Mouse (Mus musculus): ENCODE results near the gene Gle1.
A peak's percentile ranks its signal among the peaks of the same experiment; 100 is the strongest.
"Not testable (repeated sequence)": the region's sequence is repeated elsewhere in the genome, so short reads cannot be mapped to it uniquely, and the experiment has no call there.

The Gle1 gene

DNA sequence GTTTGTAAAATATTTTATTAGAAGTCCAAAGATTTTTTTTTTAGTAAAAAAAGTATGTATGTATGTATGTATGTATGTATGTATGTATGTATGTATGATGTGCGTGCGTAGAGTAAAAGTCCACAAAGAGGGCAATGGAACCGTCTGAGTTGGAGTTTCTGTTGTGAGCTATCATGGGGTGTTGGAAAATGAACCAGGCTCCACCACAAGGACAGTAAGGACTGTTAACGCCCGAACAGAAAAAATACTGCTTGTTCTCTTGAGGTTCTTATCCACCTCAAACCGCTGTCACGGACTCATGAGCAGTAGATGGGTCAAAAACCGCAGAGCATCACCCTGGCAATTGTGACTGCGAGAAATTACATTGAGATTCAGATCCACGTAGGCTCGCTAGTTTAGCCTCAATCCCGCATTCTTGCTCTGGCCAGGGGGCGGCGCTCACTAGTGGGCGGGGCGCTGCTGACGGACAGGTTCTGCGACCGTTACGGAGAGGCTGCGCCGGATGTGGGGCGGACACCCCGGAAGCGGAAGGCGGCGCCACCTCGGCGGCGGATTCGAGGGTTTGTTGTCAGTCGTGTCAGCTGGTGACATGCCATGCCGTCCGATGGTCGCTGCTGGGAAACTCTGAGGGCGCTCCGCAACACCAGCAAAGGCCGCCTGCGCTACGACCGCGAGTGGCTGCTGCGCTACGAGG is at the start of gene Gle1:
Gle1 (plus strand) TSS at position 521 of the 694 bp plus-strand sequence.
- DNase-seq (ENCODE audit: low read depth): peak; percentile 97

DNA sequence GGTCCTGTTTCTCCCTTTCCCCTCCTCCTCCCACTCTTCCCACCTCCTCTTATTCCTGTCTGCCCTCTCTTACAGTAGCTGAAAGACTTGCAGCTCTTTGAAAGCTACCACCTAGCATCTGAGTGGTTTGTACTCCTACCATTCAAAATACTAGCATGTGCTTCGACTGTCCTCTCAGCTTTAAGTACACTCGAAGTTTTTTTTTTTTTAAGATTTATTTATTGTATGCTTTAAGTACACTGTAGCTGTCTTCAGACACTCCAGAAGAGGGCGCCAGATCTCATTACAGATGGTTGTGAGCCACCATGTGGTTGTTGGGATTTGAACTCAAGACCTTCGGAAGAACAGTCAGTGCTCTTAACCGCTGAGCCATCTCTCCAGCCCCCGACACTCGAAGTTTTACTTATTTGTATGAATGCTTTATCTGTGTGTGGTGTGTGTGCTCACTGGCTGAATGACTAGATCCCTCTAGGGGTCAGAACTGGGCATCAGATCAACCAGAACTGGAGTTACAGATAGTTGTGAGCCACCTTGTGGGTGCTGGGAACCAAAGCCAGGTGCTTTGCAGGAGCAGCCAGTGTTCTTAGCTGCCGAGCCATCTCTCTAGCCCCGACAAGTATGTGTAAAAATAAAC is 48.5 kb upstream of the Gle1 start:
- DNase-seq (ENCODE audit: low read depth): not testable (repeated sequence)

DNA sequence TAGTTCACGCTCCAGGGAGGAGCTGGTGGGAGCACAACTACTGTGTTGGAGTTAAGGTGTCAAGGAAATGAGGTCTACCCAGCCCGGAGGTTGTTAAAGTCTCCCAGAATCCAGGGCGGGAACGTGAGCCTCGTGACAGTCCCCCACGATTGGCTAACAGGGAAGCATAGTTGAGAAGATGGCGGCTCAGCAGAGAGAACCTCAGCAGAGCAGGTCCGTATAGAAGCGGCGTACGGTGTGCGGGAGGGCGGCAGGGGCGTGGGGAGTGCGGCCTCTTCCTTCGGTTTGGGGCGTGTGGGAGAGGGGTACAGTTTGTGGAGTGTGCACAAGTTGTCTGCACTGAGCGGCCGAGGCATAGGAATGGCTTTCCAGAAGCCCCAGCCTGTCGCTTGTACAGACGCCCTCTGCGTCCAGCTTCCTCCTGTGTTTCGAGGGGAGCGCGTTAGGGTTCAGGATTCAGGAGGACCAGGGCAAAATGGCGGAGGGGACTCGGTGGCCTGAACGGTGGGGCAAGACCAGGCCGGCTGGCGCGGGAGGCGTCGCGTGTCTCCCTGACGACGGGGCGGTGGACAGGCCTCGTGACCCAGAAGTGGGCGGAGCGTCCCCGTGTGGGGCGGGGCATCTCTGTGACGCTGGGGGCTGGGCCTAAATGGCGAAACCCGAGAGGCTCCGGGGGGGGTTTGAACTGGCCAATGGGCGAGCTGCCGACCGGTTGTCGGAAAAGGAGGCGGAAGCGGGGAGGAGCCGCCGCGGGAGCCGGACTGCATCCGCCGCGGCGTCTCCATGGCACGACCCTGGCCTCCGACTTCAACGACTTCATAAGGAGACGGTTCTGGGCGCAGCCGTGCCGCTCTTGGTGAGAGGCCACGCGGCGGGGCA is 45.9 kb upstream of the Gle1 start, which contains the start of gene Odf2:
Odf2 (plus strand) TSS at position 156 of the 879 bp plus-strand sequence.
- peak; percentile 99 for DNase-seq (ENCODE audit: low read depth)

DNA sequence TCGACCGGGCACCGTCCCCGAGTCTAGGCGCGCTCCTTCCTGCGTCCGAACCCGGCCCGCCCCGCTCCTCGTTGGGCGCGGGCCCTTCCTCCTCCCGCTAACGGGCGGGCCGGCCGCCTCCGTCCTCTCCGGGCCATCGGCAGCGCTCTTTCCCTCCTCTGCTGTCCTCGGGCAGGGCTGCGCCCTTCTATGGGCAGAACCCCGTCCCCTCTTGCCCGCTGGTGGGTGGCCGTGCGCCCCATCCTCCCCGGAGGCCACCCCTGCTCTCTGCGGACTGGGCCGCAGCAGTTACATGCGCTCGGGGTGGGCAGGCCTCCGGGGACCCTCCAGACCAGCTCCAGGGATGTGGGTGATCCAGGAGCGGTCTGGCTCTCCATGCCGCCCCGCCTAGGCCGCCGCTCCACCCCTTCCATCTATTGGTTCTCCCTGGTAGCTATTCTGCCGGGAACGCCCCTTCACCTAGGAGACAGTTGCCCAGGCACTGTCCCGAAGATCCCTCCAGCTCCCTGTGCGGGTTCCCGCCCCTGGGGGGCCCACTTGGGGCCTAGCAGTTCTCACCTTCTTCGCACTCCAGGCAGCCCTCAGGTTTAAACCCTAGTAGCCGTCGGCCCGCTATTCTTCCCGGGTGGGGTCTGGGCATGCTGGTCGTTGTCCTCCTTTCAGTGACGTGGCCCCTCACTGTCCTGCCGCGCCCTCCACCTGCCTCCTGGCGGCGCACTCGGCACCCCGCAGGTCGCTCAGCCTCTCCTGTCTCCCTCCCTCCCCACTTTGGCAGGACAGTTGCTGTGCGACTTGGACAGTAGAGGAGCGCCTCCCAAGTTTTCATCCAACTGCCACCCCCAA is 45.0 kb upstream of the Gle1 start:
- DNase-seq (ENCODE audit: low read depth): peak; percentile 92

DNA sequence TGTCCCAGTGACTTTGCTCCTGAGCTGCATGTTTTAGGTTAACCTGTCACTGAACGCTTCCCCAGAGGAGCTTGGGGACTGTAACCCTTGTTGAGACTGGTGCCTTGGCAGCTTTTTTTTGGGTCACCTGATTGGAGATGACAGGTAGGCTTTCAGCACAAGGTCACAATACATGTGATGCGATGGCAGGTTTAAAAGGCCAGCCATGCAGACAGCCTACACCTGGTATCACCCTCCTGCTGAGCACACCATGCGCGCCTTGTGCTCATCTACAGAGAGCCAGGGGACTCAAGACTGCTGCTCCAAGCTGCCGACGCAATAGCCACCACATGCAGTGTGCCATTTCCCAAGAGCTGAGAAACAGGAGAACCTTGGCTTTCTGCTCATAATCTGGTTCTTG is 43.5 kb upstream of the Gle1 start:
- DNase-seq (ENCODE audit: low read depth): no peak

DNA sequence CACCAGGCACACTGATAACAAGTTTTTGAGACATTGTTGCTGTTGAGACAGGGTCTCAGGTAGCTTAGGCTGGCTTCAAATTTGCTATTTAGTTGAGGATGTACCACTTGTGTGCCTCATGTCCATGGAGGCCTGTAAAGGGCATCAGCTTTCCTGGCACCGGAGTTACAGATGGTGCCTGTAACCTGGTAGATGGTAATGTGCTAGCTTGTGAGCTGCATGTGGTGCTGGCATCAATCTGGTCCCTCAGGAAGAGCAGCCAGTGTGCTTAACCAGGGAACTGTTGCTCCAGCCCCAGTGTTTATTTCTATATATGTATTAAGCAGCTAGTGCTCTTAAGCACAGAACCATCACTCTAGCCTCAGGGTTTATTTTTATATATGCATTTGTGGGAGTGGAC is 39.2 kb upstream of the Gle1 start:
- no peak for DNase-seq (ENCODE audit: low read depth)

DNA sequence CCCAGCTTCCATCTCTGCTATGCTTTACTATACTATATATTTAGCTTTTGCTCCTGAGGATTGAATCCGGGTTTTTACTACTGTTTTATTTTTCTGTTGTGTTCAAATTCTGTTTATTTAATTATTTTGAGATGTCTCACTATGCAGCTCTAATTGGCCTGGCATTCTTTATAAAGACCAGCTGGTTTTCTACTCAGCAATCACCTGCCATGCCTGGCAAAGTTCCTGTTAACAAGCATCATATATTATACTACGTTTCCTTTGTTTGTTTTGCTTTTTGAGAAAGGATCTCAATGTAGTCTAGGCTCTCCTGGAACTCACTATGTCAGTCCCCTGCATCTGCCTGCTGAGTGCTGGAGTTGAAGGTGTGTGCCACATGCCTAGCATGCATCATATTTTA is 37.9 kb upstream of the Gle1 start:
- DNase-seq (ENCODE audit: low read depth): no peak

DNA sequence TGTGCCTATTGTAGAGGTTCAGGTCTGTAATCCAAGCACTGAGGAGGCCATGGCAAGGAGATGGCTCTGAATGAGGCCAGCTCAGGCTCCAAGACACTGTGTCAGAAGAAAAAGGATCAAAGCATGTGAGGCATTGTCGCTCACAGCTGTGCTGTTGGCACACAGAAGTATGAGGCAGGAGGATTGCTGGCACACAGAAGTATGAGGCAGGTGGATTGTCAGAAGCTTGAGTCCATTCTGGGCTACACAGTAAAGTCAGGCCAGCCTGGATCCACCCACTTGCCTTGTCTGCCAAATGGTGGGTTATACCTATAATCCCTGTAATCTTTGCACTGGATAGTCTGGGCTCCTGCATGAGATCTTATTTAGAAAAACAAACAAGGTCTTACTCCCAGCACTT is 37.1 kb upstream of the Gle1 start:
- no peak for DNase-seq (ENCODE audit: low read depth)

DNA sequence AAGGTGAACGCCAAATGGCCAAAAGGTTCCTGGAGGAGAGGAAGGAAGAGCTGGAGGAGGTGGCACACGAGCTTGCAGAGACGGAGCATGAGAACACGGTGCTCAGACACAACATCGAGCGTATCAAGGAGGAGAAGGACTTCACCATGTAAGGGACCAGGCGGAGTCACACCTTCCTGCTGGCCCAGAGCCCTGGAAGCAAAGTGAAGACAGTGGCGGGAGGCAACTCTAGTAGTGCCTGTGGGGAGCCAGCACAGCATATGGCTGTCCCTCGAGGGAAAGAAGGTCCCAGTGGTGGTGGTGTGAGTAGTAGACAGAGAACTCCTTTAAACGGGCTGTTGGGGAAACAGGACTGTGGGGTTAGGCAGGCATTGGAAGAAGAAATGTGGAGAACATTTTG is 33.0 kb upstream of the Gle1 start:
- no peak for DNase-seq (ENCODE audit: low read depth)

DNA sequence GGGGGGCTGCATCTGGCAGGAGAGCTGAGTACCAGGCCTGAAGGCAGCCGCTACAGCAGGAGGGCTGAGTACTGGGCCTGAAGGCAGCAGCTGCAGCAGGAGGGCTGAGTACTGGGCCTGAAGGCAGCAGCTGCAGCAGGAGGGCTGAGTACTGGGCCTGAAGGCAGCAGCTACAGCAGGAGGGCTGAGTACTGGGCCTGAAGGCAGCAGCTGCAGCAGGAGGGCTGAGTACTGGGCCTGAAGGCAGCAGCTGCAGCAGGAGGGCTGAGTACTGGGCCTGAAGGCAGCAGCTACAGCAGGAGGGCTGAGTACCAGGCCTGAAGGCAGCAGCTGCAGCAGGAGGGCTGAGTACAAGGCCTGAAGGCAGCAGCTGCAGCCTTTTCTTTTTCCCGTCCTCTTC is 27.1 kb upstream of the Gle1 start:
- not testable (repeated sequence) for DNase-seq (ENCODE audit: low read depth)

DNA sequence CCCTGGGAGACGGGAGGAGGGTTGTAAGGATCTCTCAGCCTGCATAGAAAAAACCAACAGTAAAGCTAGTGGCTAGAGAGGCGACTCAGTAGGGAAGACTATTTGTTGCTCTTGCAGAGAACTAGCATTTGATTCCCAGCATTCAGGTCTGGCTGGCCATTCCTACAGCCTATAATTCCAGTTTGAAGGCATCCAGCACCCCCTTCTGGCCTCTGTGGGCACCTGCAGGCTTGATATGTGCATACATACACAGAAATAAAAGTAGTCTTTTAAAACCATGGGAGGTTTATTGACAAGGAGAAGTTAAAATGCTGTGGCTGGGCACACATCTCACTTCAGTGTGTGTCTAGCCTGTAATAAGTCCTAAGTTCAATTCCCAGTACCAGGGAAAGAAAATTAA is 25.2 kb upstream of the Gle1 start:
- DNase-seq (ENCODE audit: low read depth): peak; percentile 47

DNA sequence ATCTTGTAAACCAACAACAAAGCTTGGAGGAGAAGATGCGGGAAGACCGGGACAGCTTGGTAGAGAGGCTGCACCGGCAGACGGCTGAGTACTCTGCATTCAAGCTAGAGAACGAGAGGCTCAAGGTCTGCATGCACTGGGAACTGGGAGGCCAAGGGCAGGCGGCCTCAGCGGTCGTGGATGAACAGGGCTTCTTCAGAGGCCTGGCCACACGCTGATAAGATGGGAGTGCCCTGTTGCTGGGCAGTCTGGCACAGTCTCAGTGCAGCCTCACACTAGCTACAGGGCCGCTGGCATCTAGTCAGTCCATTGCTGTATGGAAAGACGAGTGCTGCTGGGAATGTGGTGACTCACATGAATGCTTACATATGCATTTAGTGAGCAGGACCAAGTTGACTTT is 17.6 kb upstream of the Gle1 start:
- DNase-seq (ENCODE audit: low read depth): no peak

DNA sequence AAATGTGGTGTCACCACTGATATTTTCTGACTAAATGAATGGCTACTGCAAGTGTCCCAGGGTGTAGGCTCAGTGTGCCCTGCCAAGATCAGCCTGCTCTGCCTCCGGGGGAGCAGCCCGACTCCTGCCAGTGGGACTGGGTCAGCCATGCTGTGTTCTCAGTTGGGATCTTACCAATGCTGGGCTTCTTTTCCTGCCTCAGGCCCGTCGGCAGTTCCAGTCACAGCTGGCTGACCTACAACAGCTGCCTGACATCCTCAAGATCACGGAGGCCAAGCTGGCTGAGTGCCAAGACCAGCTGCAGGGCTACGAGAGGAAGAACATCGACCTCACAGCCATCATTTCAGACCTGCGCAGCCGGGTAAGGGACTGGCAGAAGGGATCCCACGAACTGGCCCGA is 13.2 kb upstream of the Gle1 start:
- no peak for DNase-seq (ENCODE audit: low read depth)

DNA sequence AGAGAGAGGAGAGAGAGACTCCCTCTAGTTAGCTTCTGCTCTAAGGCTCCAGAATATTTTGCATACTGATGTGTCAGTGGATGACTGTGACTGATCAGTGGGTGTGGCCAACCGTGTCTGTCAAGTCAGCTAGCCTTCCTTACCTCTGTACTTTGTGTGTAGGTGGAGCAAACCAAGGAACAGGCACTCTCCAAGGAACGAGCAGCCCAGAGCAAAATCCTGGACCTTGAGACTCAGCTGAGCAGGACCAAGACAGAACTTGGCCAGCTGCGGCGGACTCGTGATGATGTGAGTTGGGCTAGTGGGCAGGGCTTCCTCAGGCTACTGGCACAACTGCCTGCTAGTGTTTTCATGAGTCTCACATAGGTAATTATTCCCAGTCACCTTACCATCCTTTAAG is 8.7 kb upstream of the Gle1 start:
- no peak for DNase-seq (ENCODE audit: low read depth)

DNA sequence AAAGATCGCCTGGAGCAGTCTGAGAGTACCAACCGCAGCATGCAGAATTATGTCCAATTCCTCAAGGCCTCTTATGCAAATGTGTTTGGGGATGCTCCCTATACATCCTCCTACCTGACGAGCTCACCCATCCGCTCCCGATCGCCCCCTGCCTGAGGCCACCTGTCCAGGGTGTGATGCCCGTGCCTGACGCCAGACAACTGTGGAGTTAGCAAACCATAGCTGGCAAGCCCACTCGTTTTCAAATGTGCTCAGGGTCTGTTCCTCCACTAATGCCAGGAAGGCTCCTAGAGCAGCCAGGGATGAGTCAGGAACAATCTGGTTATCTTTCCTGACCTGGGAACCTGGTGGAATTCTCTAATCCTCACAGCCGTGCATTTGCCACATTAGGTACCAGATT is 4.7 kb upstream of the Gle1 start:
- DNase-seq (ENCODE audit: low read depth): no peak

DNA sequence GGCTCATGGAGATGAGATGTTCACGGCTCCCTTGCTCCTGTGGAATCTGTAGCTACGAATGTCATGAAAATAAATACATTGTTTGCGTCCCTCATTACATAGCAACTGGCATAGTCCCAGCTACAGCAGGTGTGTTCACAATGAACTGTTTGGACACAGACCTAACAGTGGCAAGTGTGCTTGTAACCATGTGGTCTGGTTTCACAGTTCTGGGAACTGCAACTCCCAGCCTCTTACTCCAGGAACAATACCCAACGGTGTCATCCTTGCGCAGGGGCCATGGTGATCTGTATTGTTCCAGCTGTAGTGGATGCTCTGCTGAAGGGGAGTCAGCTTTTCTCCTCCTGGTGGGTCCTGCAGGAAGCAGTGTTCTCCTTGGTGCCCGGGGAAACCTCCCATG is 4.0 kb upstream of the Gle1 start:
- no peak for DNase-seq (ENCODE audit: low read depth)

DNA sequence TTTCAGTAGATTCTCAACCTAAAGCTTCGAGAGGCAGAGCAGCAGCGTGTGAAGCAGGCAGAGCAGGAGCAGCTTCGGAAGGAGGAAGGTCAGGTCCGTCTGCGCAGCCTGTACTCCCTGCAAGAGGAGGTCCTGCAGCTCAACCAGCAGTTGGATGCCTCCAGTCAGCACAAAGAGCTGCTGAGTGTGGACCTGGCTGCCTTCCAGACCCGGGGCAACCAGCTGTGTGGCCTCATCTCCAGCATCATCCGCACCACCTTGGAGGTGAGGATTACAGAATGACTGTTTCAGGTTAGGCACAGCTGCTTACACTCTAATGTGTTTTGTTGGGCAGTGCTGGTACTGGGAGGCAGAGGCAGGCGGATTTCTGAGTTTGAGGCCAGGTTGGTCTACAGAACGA is 4.8 kb downstream of the Gle1 start:
- no peak for DNase-seq (ENCODE audit: low read depth)

DNA sequence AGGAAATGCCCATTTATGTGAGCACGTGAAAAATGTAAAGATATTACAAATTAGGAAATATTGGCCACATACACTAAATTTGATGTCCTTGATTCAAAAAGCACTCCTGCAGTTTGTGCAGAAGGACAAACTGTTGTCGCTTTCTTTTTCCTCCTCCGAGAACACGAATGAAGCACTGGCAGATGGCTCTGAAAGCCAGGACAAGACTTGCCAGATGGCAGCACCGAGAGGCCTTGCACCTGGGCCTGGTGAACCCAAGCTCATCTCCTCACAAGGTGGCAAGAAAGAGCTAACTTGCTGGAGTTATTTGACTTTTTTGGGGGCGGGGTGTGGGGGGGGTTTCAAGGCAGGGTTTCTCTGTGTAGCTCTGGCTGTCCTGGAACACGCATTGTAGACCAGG is 5.6 kb downstream of the Gle1 start:
- no peak for DNase-seq (ENCODE audit: low read depth)

DNA sequence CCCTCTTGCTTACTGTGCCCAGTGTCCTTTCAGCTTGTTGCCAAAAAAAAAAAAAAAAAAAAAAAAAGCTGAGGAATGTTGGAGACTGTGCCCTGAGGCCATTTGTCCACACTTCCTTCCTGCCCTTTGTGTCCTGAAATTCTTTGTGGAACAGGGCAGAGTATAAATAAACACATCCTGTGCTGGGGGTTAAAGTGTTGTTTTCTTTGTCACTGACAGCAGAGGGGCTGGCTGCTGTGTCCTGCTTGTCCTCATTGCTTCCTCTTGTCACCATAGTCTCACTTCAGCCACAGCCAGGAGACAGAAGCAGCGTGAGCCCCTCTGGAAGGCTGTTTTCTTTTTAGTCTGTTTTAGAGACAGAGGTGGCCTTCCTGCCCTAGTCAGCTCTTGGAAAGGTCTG is 9.5 kb downstream of the Gle1 start:
- DNase-seq (ENCODE audit: low read depth): peak; percentile 15

DNA sequence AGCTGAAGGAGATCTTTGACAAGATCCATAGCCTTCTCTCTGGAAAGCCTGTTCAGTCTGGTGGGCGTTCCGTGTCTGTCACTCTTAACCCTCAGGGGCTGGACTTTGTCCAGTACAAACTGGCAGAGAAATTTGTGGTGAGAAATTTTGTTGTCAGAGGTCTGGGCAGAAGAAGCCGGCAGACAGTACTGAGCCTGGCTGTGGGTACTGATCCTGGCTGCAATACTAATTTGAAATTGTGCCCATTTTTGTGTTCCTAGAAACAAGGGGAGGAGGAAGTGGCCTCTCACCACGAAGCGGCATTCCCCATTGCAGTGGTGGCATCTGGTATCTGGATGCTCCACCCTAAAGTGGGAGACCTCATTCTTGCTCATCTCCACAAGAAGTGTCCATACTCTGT is 13.7 kb downstream of the Gle1 start:
- DNase-seq (ENCODE audit: low read depth): no peak

DNA sequence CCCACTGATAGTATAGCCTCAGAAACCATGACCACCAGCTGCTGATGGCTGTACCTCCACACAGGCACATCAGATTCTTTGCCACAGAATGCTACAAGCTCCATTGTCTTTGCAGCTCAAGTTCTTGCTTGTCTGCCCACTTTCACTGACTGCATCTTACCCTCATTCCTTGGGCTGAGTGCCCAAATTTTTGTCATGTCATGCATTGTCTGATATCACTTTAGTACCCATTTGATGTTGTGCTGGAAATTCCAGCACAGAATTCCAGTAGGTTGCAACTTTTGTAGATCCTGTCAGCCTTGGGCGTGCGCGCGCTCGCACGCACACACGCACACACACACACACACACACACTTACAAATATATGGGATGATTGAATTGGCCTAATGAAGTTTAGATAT is 26.0 kb downstream of the Gle1 start:
- DNase-seq (ENCODE audit: low read depth): peak; percentile 9

Measured in NIH3T3 (cell line).